Mouse (Mus musculus): Measurements from ENCODE around the gene Taf12. TPM values are rescaled to one million over a fixed set of nuclear protein-coding genes. Genes with fewer than 3 reads are reported as not detected.
A peak's percentile ranks its signal among the peaks of the same experiment; 100 is the strongest.
"Not testable (repeated sequence)": the region's sequence is repeated elsewhere in the genome, so short reads cannot be mapped to it uniquely, and the experiment has no call there.

Taf12 gene
- total RNA-seq, 1 experiment from 2014 or later, result 45.8 TPM

DNA sequence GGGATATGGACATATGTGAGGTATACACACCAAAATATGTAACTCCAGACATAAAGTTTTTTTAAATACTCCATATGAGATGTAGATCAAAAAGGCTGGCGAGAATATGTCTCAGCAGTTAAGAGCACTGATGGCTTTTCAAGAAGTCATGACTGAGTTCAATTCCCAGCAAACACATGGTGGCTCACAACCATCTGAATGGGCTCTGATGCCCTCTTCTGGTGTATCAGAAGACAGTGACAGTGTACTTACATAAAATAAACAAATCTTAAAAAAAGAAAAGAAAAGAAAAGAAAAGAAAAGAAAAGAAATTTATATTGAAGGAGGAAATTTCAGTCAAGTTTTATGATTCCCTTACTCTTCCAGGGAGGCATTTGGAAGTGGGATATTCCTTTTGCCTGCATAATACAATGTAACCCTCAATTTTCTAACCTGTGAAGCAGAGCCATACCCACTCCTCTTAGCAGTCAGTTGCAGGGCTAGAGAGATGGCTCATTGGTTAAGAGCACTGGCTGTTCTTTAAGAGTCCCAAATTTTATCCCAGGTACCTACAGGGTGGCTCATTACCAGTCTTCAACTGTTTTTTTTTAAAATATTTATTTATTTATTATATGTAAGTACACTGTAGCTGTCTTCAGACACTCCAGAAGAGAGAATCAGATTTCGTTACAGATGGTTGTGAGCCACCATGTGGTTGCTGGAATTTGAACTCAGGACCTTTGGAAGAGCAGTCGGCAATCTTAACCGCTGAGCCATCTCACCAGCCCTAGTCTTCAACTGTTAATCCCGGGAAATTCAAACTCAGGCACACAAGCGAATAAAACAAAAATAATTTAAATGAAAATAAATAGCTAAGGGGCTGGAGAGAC, 5.1 kb upstream of the Taf12 start:
- peak; percentile 48 for ATAC-seq (replicated peaks; ENCODE audit: low read depth, poor library complexity, severe bottlenecking)

GRCm38 (mm10) chr4:132269740-132270560, 4.2 kb upstream of the Taf12 start:
- ATAC-seq (replicated peaks; ENCODE audit: low read depth, poor library complexity, severe bottlenecking), result peak; percentile 76

GRCm38 (mm10) chr4:132273166-132273565, 1.0 kb upstream of the Taf12 start:
- ATAC-seq (replicated peaks; ENCODE audit: low read depth, poor library complexity, severe bottlenecking), result no peak

GRCm38 (mm10) chr4:132275949-132276348, 1.8 kb downstream of the Taf12 start:
- no peak for ATAC-seq (replicated peaks; ENCODE audit: low read depth, poor library complexity, severe bottlenecking)

DNA sequence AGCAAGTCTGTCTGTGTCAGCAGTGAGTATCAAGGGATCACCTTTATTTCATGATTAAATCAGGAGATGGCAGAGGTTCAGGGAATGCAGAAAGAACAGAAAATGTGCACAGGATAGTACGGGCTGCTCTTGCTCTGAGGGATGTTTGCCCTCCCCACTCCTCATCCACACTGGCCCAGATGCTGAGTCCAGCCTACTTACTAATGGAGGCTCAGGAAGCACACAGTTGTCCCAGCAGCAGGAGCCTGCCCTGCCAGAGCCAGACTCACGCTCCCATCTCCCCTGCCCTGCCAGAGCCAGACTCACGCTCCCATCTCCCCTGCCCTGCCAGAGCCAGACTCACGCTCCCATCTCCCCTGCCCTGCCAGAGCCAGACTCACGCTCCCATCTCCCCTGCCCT, 14.7 kb downstream of the Taf12 start:
- not testable (repeated sequence) for ATAC-seq (replicated peaks; ENCODE audit: low read depth, poor library complexity, severe bottlenecking)

DNA sequence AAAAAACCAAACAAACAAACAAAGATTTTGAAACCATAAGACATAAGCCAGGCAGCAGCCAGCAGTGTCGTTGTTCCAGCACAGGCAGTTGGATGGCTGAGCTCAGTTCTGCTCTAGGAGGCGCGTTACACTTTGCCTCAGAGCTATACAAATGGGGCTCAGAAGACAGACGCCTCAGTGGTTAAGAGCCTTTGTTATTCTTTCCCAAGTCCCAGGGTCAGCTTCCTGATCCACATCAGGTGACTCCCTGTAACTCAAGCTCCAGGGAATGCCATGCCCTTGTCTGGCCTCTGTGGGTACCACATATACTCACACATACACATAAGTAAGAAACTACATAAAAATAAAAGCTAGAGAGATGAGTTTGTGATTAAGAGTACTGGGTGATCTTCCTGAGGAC, 16.9 kb downstream of the Taf12 start:
- no peak for ATAC-seq (replicated peaks; ENCODE audit: low read depth, poor library complexity, severe bottlenecking)

DNA sequence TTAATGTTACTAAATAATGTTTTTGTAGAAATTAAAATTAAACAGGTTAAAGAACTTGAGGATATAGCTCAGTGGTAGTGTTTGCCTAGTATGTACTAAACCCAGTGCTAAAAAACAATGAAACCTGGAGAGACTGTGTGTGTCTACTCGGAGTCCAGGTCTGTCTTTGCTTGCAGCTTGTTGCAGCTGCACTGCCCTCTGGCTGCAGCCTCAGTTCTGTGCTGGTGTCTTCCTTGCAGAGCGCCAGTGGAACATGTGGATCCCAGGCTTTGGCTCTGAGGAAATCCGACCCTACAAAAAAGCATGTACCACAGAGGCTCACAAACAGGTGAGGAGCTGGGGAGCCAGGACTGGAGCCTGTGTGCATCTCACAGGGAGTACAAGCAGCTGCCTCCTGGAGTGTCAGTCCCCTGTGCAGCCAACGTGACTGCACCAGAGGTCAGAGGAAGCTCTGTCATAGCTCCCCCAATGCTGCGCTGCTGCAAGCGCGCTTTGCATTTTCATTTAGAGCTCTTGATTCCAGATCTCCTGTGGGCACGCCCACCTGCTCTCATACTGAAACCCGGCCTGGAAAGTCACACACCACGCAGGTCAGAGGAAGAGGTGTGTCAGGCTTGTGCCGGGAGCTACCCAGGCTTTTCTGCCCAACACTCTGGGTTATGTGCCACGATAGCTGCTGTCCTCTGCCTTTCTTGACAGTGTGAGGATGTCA, 17.6 kb downstream of the Taf12 start:
- ATAC-seq (replicated peaks; ENCODE audit: low read depth, poor library complexity, severe bottlenecking), result no peak

DNA sequence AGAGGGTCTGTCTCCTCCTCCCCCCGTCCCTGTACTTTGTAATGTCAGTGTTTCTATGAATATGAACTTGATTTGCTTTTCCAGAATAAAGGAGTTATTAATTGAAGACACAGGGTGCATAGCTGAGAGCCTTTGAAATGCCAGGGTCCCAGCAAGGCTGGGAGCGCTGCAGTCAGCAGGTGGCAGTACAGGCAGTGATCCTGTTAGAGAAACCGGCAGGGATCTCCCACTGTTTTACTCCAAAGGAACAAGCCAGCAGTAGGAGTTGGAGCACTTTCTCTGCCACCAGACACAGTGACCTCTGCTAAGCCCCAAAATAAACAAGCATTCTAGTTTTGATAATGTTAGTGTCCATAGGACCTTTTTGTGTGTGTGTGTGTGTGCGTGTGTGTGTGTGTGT, 18.8 kb downstream of the Taf12 start:
- ATAC-seq (replicated peaks; ENCODE audit: low read depth, poor library complexity, severe bottlenecking), result no peak; the same call in 1 of the 2 replicates

DNA sequence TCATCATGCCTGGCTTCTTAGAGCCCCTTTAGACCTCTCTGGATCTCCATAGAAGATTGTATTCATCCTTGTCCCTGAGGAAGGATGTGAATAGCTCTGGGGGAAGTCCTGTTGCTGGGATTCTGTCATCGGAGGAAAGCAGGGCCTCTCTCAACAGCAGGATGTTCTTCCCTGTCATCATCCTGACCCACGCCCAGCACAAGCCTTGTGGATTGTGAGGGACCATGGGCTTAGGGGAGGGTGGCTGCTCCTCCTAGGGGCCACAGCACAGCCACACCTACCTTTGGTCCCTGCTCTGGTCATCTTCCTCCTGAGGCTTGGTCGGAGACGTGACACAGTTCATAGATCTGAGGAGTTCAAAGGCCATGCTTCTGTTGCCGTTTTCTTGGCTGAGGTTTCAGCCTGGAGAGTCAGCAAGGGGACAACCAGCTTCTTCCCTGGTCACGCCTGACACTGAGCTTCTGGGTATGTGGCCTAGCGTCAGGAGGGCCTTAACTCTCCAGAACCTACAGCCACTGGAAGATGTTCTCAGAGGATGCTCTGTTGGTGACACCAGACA, 19.6 kb downstream of the Taf12 start:
- ATAC-seq (replicated peaks; ENCODE audit: low read depth, poor library complexity, severe bottlenecking), result no peak

DNA sequence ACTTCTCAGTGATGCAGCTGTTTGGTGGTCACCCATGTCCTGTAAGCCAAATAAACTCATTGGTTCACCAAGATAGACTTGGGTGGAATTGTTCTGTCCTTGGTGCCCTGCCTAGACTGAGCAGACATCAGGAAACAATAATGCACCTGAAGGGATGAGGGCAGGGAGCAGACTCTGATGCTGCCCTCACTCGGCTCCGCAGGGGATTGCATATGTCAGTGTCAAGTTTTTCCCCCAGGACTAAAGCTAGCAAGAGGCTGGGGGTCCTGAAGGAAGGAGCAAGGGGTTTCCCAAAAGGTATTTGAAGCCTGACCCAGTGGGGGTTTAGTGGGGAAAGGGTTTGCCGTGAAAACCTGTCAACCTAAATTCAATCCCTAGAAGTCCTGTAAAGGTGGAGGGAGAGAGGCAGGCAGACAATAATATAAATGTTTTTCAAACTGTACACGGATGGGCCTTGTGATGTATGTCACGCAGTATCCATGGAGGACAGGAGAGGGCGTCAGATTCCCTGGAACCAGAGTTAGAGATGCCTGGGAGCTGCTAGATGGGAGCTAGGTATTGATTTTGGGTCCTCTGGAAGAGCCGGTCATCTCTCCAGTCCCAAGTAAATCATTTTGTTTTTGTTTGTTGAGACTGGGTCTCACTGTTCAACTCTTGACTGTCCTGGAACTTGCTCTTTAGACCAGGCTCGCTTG, 21.7 kb downstream of the Taf12 start:
- 0 out of 2 replicates have a peak, but pooled peaks have one; percentile 27 for ATAC-seq (replicated peaks; ENCODE audit: low read depth, poor library complexity, severe bottlenecking)

DNA sequence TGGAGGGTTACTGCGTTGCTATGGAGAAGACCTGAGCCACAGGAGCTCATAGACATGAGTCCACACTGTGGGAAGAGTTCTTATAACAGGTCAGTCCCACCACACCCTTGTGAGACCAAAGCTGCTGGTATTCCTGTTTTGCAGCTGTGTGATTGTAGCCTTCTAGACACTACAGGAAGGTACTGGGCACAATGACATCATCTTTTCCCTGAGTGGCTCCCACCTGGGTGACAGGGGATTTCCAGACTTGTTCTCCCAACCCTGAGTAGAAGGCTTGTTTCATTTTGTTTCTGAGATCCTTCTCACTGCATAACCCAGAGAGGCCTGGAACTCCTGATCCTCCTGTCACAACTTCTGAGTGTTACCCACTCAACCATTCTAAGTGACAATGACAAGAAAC, 25.7 kb downstream of the Taf12 start:
- no peak for ATAC-seq (replicated peaks; ENCODE audit: low read depth, poor library complexity, severe bottlenecking)

DNA sequence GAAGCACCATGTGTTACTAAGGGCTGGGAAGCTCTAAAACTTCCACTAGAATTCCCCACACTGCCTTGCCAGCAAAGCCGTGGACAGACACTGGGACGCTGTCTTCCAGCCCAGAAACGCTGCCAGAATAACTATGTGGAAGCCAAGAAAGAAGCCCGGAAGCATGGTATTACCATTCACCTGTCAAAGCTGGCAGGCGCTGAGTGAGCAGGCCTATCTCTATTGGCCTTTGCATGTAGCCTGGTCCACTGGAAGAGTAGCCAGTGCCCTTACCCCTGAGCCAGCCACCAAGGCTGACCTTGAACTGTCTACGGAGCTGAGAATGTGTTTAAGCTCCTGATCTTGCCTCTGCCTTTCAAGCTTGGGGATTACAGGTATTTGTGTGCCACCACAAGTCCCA, 27.3 kb downstream of the Taf12 start:
- no peak for ATAC-seq (replicated peaks; ENCODE audit: low read depth, poor library complexity, severe bottlenecking)

DNA sequence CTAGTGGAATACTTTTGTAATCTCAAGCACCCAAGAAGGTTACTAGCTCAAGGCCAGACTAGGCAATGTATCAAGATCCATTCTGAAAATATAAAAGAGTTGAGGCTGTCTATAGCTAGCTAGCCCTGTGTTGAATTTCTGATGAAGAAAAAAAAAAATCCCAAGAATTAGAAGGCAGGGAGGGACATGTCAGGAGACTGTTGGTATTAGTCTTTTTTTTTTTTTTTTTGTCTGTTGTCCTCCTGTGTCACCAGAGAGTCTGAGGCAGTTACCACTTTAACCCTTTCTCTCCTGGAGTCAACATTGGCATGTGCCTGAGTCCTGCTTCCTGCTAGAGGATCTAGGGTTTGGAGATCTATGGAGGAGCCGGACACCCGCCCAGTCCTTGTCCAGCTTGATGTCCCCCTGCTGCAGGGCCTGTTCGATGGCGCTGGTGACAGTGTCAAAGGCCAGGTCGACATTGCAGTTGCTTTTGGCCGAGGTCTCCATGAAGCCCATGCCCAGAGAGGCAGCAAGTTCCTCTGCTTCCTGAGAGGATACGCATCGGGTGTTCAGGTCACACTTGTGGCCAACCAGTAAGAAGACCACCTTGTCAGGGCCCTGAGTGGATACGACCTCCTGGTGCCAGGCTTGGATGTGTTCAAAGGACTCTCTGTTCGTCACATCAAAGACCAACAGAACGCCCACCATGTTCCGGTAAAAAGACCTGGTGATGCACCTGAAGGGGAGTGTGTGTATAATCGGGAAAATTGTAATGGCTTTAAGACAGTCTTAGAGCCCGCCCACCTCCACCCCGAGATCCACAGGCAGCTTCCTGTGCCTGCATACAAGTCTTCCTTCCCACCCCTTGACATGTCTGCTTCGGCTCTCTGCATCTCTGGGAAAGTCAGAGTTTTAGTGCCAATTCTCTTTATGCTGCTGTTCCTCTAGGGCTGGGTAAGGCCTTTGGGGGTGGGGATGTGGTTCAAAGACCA, 28.1 kb downstream of the Taf12 start:
- ATAC-seq (replicated peaks; ENCODE audit: low read depth, poor library complexity, severe bottlenecking), result no peak; the same call in 1 of the 2 replicates

- peak; percentile 78 for ATAC-seq (replicated peaks; ENCODE audit: low read depth, poor library complexity, severe bottlenecking)
Measured at GRCm38 (mm10) chr4:132302939-132303479, 28.8 kb downstream of the Taf12 start, which contains the start of gene Rab42. TSS of gene Rab42 (minus strand) at chr4:132303385.

- ATAC-seq (replicated peaks; ENCODE audit: low read depth, poor library complexity, severe bottlenecking), result not testable (repeated sequence)
Measured at GRCm38 (mm10) chr4:132303484-132303883, 29.3 kb downstream of the Taf12 start.

GRCm38 (mm10) chr4:132305276-132305675, 31.1 kb downstream of the Taf12 start:
- no peak; the same call in 1 of the 2 replicates for ATAC-seq (replicated peaks; ENCODE audit: low read depth, poor library complexity, severe bottlenecking)

GRCm38 (mm10) chr4:132306004-132306403, 31.8 kb downstream of the Taf12 start:
- ATAC-seq (replicated peaks; ENCODE audit: low read depth, poor library complexity, severe bottlenecking), result no peak
